Mouse (Mus musculus): ENCODE data around the gene Bola1.

GRCm38 (mm10) chr3:96178427-96178826 is 41.1 kb downstream of the Bola1 start:
- no peak for TF ChIP-seq CTCF (IDR thresholded peaks at IDR 0.05; ENCODE audit: low read depth, low read length)
- TF ChIP-seq POLR2A (IDR thresholded peaks at IDR 0.05; ENCODE audit: extremely low read depth, insufficient read depth, low read length): no peak
